Mouse (Mus musculus) heart, adult 11 months (tissue): ENCODE measurements around the gene Cacnb2.

Experiments used
- DNase-seq: peaks from one replicate; pipeline ENCODE4 v3.0.0; 2022

Gene Cacnb2

GRCm38 (mm10) chr2:14657205-14657844 is 54.4 kb downstream of the Cacnb2 start:
- DNase-seq = no peak

- DNase-seq = no peak
Observed at GRCm38 (mm10) chr2:14665213-14665612, 62.3 kb downstream of the Cacnb2 start.

GRCm38 (mm10) chr2:14672117-14672516 is 69.2 kb downstream of the Cacnb2 start:
- DNase-seq = no peak

- DNase-seq = peak; percentile 82
Observed at GRCm38 (mm10) chr2:14676885-14677516, 74.1 kb downstream of the Cacnb2 start.

GRCm38 (mm10) chr2:14684231-14684630 is 81.3 kb downstream of the Cacnb2 start:
- no peak for DNase-seq

GRCm38 (mm10) chr2:14702973-14703645 is 100.2 kb downstream of the Cacnb2 start:
- DNase-seq = peak; percentile 4

- DNase-seq = peak; percentile 12
Observed at GRCm38 (mm10) chr2:14703676-14704075, 100.8 kb downstream of the Cacnb2 start.

GRCm38 (mm10) chr2:14710247-14710646 is 107.4 kb downstream of the Cacnb2 start:
- peak; percentile 15 for DNase-seq

- DNase-seq = peak; percentile 60
Observed at GRCm38 (mm10) chr2:14711751-14712150, 108.9 kb downstream of the Cacnb2 start.

GRCm38 (mm10) chr2:14713049-14713448 is 110.2 kb downstream of the Cacnb2 start:
- DNase-seq = peak; percentile 57

GRCm38 (mm10) chr2:14716666-14717065 is 113.8 kb downstream of the Cacnb2 start:
- peak; percentile 33 for DNase-seq

GRCm38 (mm10) chr2:14719119-14719718 is 116.3 kb downstream of the Cacnb2 start:
- peak; percentile 54 for DNase-seq

GRCm38 (mm10) chr2:14725437-14725836 is 122.5 kb downstream of the Cacnb2 start:
- peak; percentile 11 for DNase-seq

GRCm38 (mm10) chr2:14726601-14727000 is 123.7 kb downstream of the Cacnb2 start:
- peak; percentile 14 for DNase-seq

- no peak for DNase-seq
Observed at GRCm38 (mm10) chr2:14738927-14739326, 136.0 kb downstream of the Cacnb2 start.

GRCm38 (mm10) chr2:14739510-14739909 is 136.6 kb downstream of the Cacnb2 start:
- no peak for DNase-seq

- DNase-seq = peak; percentile 14
Observed at GRCm38 (mm10) chr2:14740359-14740758, 137.5 kb downstream of the Cacnb2 start.

- DNase-seq = no peak
Observed at GRCm38 (mm10) chr2:14744761-14745160, 141.9 kb downstream of the Cacnb2 start.

GRCm38 (mm10) chr2:14762846-14763245 is 160.0 kb downstream of the Cacnb2 start:
- no peak for DNase-seq

GRCm38 (mm10) chr2:14763931-14764330 is 161.0 kb downstream of the Cacnb2 start:
- DNase-seq = no peak

- no peak for DNase-seq
Observed at GRCm38 (mm10) chr2:14769448-14769847, 166.6 kb downstream of the Cacnb2 start.

- no peak for DNase-seq
Observed at GRCm38 (mm10) chr2:14770635-14771034, 167.7 kb downstream of the Cacnb2 start.

GRCm38 (mm10) chr2:14774375-14774774 is 171.5 kb downstream of the Cacnb2 start:
- DNase-seq = no peak
